Mouse (Mus musculus): ENCODE results near the gene Nap1l4.
"Not testable (repeated sequence)": the region's sequence is repeated elsewhere in the genome, so short reads cannot be mapped to it uniquely, and the experiment has no call there.

Nap1l4 gene

DNA sequence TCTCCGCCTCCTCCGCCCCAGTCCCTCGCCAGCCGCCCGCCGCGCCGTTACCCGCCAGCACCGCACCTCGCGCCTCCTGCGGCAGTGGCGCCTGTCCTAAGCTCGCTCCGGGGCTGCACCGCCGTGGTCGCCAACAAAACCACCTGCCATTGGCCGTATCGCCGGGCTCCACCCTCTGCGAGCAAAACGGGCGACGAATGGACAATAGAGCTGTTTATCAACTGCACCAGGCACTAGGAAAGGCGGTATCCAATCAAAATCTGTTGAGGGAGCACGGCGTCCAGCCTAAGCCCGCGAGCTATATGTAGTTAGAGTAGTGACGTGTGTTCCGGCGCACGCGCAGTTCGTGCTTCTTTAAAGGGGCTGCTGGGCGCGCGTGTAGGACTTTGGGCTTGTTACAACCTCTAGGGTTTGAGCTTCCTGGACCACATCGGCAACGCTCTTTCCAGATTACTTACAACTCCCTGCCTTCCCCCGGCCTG lies at the start of gene Nap1l4:
Gene Nap1l4, minus strand, starts transcription at position 131 of the 482 bp plus-strand sequence.
- DNase-seq = peak; percentile 99

- no peak for DNase-seq
Measured at GRCm38 (mm10) chr7:143594865-143595264, 46.0 kb upstream of the Nap1l4 start.

DNA sequence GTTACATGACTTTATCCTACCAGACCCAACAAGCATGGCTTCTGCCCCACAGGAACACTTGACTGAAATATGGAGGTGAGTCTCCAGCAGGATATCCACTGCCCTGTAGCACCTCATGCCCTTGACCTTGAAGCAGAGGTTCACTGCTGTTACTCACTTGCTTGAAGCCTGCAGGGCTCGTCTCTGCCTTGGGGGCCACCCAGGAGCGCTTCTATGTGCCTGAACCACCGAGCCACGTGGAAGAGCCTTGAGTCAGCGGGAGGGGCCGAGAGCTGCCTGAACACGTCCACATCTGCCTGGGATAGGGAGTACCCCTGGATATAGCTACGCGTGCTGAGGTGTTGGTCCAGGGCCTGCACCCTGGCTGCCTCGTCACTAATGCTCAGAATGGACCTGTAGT lies 43.3 kb upstream of the Nap1l4 start:
- no peak for DNase-seq

DNA sequence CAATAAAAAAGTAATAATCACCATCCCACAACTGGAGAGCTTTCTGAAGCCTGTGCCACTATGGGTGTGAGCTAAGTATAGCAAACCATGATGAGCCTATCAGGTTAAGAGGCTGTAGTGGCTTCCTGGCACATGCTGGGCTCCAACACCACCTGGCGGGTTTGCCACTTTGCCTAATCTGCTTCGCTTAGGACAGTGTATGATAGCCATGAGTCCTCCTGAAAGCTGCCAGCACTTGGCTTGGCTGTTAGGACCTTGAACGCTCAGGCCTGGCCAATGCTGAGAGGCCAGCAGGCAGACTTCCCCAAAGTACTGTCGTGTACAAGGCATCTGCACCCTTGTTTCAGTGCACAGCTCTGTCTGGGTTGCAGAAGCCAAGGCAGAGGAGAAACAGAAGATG lies 39.1 kb upstream of the Nap1l4 start:
- DNase-seq = no peak

DNA sequence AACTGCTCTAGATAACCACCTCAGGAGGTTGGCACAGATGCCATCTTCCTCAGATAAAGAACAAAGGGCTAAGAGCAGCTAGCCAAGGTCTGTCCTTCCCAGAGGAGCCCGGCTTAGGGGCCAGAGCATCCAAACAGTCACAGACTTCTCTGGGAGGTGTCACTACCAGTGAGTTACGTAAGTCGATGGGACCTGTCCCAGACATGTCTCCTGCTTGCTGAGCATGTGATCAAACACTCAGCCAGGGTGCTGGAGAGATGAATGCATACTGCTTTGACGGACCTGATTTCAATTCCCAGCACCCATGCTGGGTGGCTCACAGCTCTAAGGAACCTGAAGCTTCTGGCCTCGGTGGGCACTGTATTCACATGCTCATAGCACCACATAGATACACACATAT lies 38.7 kb upstream of the Nap1l4 start:
- DNase-seq = no peak

- DNase-seq = peak; percentile 83 to 85
Measured at GRCm38 (mm10) chr7:143583956-143584355, 35.0 kb upstream of the Nap1l4 start.

GRCm38 (mm10) chr7:143583025-143583424 lies 34.1 kb upstream of the Nap1l4 start:
- DNase-seq = no peak

DNA sequence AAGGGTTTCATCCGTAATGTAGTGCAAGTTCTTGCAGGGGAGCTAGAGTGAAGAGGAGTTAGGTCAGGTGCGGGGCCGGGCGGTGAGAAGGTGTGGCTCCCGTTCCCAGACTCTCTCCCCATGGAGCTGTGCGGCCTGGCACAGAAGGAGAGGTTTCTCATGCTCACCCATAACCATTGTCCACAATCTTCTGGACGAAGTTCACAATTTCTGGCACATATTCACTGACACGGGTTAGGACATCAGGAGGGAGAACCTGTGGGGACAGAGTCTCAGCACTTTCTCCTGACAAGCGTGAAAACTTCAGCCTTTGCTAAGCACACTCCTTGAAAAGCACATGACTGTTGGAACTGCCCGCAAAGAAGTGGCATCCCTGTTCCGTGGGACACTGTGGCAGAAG lies 26.8 kb upstream of the Nap1l4 start:
- no peak for DNase-seq

GRCm38 (mm10) chr7:143565648-143566039 lies 16.7 kb upstream of the Nap1l4 start:
- no peak for DNase-seq

GRCm38 (mm10) chr7:143565015-143565647 lies 16.2 kb upstream of the Nap1l4 start:
- no peak for DNase-seq

- no peak for DNase-seq
Measured at GRCm38 (mm10) chr7:143563787-143564186, 14.9 kb upstream of the Nap1l4 start.

DNA sequence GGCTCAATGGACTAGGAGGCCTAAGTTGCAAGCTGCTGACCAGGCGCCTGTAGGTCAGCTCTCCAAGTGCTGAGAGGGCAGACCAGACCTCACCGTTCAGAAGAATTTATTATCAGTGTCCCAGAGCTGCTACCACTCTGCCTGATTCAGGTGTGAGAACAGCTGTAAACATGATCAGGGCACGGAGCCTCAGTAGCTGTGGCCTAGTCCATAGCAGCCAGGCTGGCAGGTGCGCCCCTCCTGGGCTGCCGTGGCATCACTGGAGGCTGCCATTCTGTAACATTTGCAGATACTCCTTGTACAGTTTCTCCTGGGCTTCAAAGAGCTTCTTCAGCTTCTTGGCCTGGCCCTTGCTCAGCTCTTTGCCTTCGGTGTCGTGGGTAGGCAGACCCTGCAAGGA lies 8.7 kb upstream of the Nap1l4 start:
- DNase-seq = no peak

DNA sequence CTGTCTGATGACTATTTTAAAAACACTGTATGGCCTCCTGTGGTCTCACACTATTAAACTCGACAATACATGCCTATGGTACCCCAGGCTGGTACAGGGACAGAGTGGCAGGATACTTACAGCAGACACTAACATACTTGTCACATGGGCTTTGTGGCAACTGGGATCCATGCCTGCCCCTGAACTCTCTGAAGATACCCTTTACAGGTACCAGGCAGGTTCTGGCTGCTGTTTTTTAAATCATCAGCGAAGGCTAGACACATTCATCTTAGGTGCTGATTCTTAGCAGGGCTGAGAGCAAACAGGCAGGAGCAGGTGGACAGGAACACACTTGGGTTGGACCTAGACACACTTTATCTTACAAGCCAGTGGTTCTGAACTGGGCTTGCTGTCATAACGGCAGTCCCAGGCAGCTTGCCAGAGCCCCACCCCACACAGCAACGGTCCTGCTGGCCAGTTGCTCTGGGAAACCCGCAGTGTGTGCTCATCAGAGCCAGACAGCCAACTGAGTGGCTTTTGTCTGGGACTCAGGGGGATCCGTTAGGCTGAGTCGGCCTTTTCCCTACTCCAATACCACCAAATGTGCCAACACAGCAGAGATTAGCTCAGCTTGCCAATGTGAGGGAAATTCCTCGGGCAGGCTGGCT lies 8.2 kb upstream of the Nap1l4 start:
- DNase-seq = no peak

DNA sequence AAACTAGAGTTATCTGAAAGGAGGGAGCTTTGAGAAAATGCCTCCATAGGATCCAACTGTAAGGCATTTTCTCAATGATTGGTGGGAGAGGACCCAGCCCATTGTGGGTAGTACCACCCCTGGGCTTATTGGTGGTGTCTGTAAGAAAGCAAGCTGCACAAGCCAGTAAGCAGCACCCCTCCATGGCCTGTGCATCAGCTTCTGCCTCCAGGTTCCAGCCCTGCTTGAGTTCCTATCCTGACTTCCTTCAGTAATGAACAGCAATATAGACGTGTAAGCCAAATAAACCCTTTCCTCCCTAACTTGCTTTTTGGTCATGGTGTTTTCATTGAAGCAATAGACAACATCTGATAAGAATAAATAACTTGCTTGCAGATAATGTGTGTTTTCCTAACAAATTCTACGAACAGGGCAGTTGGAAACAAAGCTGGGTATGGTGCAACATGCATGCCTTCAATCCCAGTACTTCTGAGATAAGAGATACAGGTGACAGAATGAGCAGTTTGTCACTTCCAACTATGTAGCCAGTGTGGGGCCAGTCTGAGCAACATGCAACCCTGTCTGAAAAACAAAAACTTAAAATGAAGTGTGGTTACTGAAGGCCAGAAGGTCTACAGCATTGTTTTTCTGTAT lies 798 bp upstream of the Nap1l4 start:
- no peak for DNase-seq

DNA sequence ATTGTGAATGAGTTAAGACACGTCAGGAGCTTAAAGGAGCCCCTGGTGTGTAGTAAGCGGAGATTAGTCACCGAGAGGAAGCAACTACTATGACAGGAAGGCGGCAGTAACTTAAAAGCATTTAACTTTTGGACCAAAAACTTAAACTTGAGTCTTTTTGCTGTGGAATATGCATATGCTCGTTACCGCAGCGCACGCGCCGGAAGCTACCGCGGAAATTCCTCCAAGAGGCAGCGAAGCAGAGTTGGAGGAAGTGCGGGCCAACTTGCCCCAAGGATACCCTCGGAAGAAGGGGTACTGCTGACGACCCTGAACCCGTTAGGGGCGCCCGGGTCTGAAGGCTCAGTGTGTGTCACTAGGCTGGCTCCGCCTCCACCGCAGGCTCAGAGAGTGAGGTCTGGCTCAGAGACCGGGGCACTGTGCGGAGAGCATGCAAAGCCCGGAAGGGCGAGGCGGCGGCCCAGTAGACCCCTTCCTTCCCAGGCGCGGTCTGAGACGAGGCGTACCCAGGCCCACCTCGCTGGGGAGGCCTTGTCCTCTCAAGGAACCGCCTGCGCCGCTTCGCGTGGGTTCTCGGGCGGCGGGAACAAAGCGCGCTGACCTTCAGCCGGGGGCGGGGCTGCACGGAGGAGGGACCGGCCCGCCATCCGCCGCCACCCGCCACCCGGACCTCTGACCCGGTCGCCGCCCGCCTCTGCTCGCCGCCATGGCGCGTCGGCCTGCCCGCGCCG lies 510 bp downstream of the Nap1l4 start:
- peak; percentile 76 to 80 for DNase-seq

GRCm38 (mm10) chr7:143546554-143546953 lies 2.4 kb downstream of the Nap1l4 start:
- peak in 1 of 2 experiments; percentile 4 for DNase-seq

GRCm38 (mm10) chr7:143544368-143544767 lies 4.5 kb downstream of the Nap1l4 start:
- DNase-seq = peak; percentile 79 to 82

DNA sequence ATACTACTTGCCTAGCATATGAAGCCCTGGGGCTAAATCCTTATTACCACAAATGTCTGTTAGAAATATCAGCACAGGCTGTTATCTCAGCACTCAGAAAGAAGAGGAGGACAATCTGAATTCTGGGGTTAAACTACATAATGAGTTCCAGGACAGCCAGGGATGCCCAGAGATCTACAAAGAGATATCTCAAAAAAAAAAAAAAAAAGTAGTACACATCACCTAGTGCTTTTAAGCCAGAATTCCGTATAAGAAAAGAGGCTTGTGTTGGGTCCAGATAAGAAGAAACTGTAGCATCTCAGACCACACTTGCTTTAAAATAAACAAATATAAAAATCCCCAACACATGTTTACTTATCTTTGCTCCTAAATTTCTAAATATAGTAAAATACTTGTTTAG lies 10.2 kb downstream of the Nap1l4 start:
- DNase-seq = no peak

- not testable (repeated sequence) for DNase-seq
Measured at GRCm38 (mm10) chr7:143538229-143538628, 10.7 kb downstream of the Nap1l4 start.

- DNase-seq = no peak
Measured at GRCm38 (mm10) chr7:143536251-143536650, 12.7 kb downstream of the Nap1l4 start.

DNA sequence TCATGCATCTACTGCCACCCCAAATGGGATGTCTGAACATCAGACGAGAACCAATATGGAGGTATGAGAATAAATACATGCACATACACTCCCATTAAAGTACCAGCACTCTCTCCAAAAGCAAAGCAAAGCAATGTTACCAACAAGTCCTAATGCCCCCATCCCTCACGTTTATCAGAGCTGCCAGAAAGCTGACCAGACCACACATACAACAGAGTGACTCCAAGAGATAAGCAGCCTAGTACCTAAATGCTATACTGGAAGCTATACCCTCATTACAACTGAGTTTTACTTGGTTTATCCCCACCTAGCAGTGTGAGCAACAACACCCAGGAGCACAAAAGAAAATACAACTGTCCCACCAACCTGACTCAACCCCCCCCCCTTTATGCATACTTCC lies 15.6 kb downstream of the Nap1l4 start:
- no peak for DNase-seq

GRCm38 (mm10) chr7:143532410-143532809 lies 16.5 kb downstream of the Nap1l4 start:
- DNase-seq = no peak

GRCm38 (mm10) chr7:143519333-143519732 lies 29.6 kb downstream of the Nap1l4 start:
- no peak for DNase-seq

DNA sequence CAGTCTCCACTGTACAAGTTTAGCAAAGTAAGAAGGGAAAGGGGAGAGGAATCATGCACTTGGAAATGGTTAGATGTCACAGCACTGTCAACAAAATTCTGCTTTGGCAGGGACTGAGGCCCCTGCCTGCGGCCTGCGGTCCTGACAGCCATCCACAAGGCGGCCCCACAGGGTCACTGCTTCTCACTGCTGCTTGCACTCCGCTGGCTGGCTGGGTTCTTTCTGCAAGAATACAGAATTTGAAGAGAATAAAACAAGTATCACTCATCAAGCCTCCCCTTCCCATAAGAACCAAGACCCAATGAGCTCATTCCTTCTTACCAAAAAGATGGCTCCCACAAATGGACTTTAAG lies 34.5 kb downstream of the Nap1l4 start:
- no peak for DNase-seq

Data from B cell, adult 2 months (primary cell).